Mouse (Mus musculus): ENCODE measurements around the gene Hist1h2ae.
A peak's percentile ranks its signal among the peaks of the same experiment; 100 is the strongest.

GRCm38 (mm10) chr13:23571022-23571503 lies at the start of gene Hist1h2ae, which contains the start of gene Hist1h2bg:
- TF ChIP-seq CTCF (IDR thresholded peaks at IDR 0.05; ENCODE audit: control insufficient read depth, insufficient read depth, low read length): no peak
- peak; percentile 74 for TF ChIP-seq POLR2A (IDR thresholded peaks at IDR 0.05; ENCODE audit: borderline replicate concordance, control insufficient read depth, low read depth, low read length)

All from bone marrow, adult 2 months (tissue).